Mouse (Mus musculus) adrenal gland, adult 8-10 months (tissue): Measurements from ENCODE around the gene Krt25. TPM values are rescaled to one million over a fixed set of nuclear protein-coding genes. Genes with fewer than 3 reads are reported as not detected.

Source experiments
- DNase-seq: peaks from one replicate; pipeline ENCODE4 v3.0.0; 2022
- total RNA-seq, 4 experiments: library from RNA; stranded (reverse); gene quantifications; 2 replicates each; pipeline ENCODE4 v1.2.4; 2022

Krt25 gene
- total RNA-seq, 4 experiments from 2014 or later, result not detected

- no peak for DNase-seq
These were observed 46.0 kb downstream of the Krt25 start for GRCm38 (mm10) chr11:99276786-99277185.

- no peak for DNase-seq
These were observed 47.1 kb downstream of the Krt25 start for GRCm38 (mm10) chr11:99275624-99276023.

GRCm38 (mm10) chr11:99272721-99273120 lies 50.0 kb downstream of the Krt25 start:
- DNase-seq, result peak; percentile 1

GRCm38 (mm10) chr11:99269192-99269591 lies 53.6 kb downstream of the Krt25 start:
- no peak for DNase-seq

- peak; percentile 9 for DNase-seq
These were observed 57.0 kb downstream of the Krt25 start for GRCm38 (mm10) chr11:99265796-99266195.

Other genes with a start within 250 kb of the Krt25 start
- 1 to 10 TPM in 1 of 4 experiments, under 1 TPM in 3; 0.28 to 1.3 (median 0.31) TPM for gene Tns4, start 233.6 kb downstream of the Krt25 start, total RNA-seq
- under 1 TPM; 0.12 to 0.24 (median 0.16) TPM for gene Ccr7, start 167.9 kb downstream of the Krt25 start, total RNA-seq
- gene Smarce1, start 91.9 kb downstream of the Krt25 start, total RNA-seq, result 10 to 100 TPM; 48.9 to 69.5 (median 57.2) TPM
- gene Krt222, start 78.9 kb downstream of the Krt25 start, total RNA-seq, result 1 to 10 TPM; 1.6 to 3.5 (median 2.2) TPM
- gene Krt24, start 37.7 kb downstream of the Krt25 start, total RNA-seq, result not detected
- not detected for gene Krt26, start 15.0 kb upstream of the Krt25 start, total RNA-seq
- gene Krt27, start 28.2 kb upstream of the Krt25 start, total RNA-seq, result not detected
- not detected for gene Krt28, start 52.0 kb upstream of the Krt25 start, total RNA-seq
- gene Krt10, start 66.4 kb upstream of the Krt25 start, total RNA-seq, result 1 to 10 TPM; 4.5 to 9.5 (median 8.0) TPM
- gene Krt12, start 99.3 kb upstream of the Krt25 start, total RNA-seq, result not detected
- gene Krt20, start 115.2 kb upstream of the Krt25 start, total RNA-seq, result under 1 TPM in 1 of 4 experiments, not detected in 3; 0.13 TPM
- under 1 TPM in 1 of 4 experiments, not detected in 3; 0.20 TPM for gene Krt23, start 170.2 kb upstream of the Krt25 start, total RNA-seq
- not detected for gene Krt39, start 198.4 kb upstream of the Krt25 start, total RNA-seq
- not detected for gene Krt40, start 220.2 kb upstream of the Krt25 start, total RNA-seq
- gene Krtap3-3, start 227.9 kb upstream of the Krt25 start, total RNA-seq, result not detected
- not detected for gene Krtap3-2, start 233.9 kb upstream of the Krt25 start, total RNA-seq
- gene Gm11939, start 236.5 kb upstream of the Krt25 start, total RNA-seq, result not detected
- not detected for gene Krtap3-1, start 243.7 kb upstream of the Krt25 start, total RNA-seq